Mouse (Mus musculus) heart, adult 2 months (tissue): Measurements from ENCODE around the gene Fcgrt.

Experiments used
- CTCF ChIP-seq: fragments of 200-600 bp; IDR thresholded peaks from 2 replicates; pipeline ENCODE4 v1.8.1; 2022; ENCODE audit warnings: antibody characterized with exemption, mild to moderate bottlenecking, moderate library complexity
- EP300 ChIP-seq: fragments of 200-500 bp; IDR thresholded peaks from 2 replicates; pipeline ENCODE4 v1.6.1; 2011; ENCODE audit warnings: low read depth, low read length, control low read depth; ENCODE audit not compliant: insufficient read depth
- POLR2A ChIP-seq: fragments of 200-500 bp; IDR thresholded peaks from 2 replicates; pipeline ENCODE4 v1.6.1; 2011; ENCODE audit warnings: mild to moderate bottlenecking, low read depth, low read length, control low read depth; ENCODE audit not compliant: insufficient read depth

- no peak for TF ChIP-seq POLR2A
- no peak for TF ChIP-seq CTCF
- TF ChIP-seq EP300 = no peak
Observed at GRCm38 (mm10) chr7:45048923-45049657, 54.6 kb downstream of the Fcgrt start.
